Mouse (Mus musculus): ENCODE results near the gene Pign.

DNA sequence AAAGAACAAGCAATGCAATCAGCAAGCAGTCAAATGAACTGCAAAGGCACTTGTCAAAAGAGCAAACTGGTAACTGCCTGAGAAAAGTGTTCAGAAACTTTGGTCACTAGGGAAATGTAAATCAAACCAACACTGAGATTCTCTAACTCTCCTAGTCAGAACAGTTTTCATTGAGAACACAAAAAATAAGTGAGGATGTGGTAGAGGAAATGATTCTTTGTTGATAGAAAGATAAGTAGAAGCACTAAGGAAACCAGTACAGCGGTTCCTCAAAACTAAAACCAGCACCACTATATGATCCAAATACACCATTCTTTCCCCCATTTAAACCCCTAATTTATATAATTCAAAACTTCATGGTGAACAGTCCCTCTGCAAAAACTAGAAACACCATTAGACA lies 120.4 kb downstream of the Pign start:
- TF ChIP-seq CTCF (IDR thresholded peaks at IDR 0.05; ENCODE audit: low read depth) (no peak), EP300 (optimal IDR thresholded peaks at IDR 0.05) (no peak)

Data from stomach, postnatal 0 days (tissue).